Mouse (Mus musculus): ENCODE data around the gene Gm3285. TPM values are rescaled to one million over a fixed set of nuclear protein-coding genes. Genes with fewer than 3 reads are reported as not detected.
A peak's percentile ranks its signal among the peaks of the same experiment; 100 is the strongest.

Gene Gm3285
- total RNA-seq (2021) = not detected
- polyA plus RNA-seq (2012; rRNA removed) = not detected in 2 replicates
- long read RNA-seq = 0 reads

- DNase-seq = no peak
These were observed at the start of gene Gm3285 for GRCm38 (mm10) chr10:77861675-77862074. Gene Gm3285 (plus strand): TSS chr10:77861975.

GRCm38 (mm10) chr10:77814382-77814781 is 47.4 kb upstream of the Gm3285 start, which contains the start of gene Gm2696:
Gene Gm2696 (plus strand): TSS chr10:77814682.
- DNase-seq = no peak

- DNase-seq = no peak
These were observed 46.3 kb upstream of the Gm3285 start for GRCm38 (mm10) chr10:77815514-77815913.

GRCm38 (mm10) chr10:77818523-77818922 is 43.3 kb upstream of the Gm3285 start:
- no peak for DNase-seq

- DNase-seq = no peak
These were observed 42.6 kb upstream of the Gm3285 start for GRCm38 (mm10) chr10:77819203-77819602.

- no peak for DNase-seq
These were observed 34.8 kb upstream of the Gm3285 start, which contains the start of gene Krtap10-4 for GRCm38 (mm10) chr10:77826951-77827350. Gene Krtap10-4 (minus strand): TSS chr10:77827095.

GRCm38 (mm10) chr10:77835647-77836046 is 26.1 kb upstream of the Gm3285 start, which contains the start of gene Krtap10-10:
Gene Krtap10-10 (plus strand): TSS chr10:77835947.
- DNase-seq = no peak

GRCm38 (mm10) chr10:77839006-77839405 is 22.8 kb upstream of the Gm3285 start:
- DNase-seq = peak; percentile 52

GRCm38 (mm10) chr10:77846503-77846902 is 15.3 kb upstream of the Gm3285 start, which contains the start of gene Gm36176:
Gene Gm36176 (plus strand): TSS chr10:77846803.
- DNase-seq = no peak

GRCm38 (mm10) chr10:77846961-77847360 is 14.8 kb upstream of the Gm3285 start:
- no peak for DNase-seq

GRCm38 (mm10) chr10:77847538-77847937 is 14.2 kb upstream of the Gm3285 start:
- no peak for DNase-seq

GRCm38 (mm10) chr10:77852559-77852958 is 9.2 kb upstream of the Gm3285 start, which contains the start of gene Gm10318:
Gene Gm10318 (plus strand): TSS chr10:77852859.
- no peak for DNase-seq

GRCm38 (mm10) chr10:77864067-77864761 is 2.4 kb downstream of the Gm3285 start:
- peak; percentile 42 for DNase-seq

- no peak for DNase-seq
These were observed 3.0 kb downstream of the Gm3285 start for GRCm38 (mm10) chr10:77864762-77865143.

- DNase-seq = no peak
These were observed 5.8 kb downstream of the Gm3285 start for GRCm38 (mm10) chr10:77867546-77867945.

GRCm38 (mm10) chr10:77869651-77870050 is 7.9 kb downstream of the Gm3285 start:
- DNase-seq = no peak

- peak; percentile 42 for DNase-seq
These were observed 17.2 kb downstream of the Gm3285 start for GRCm38 (mm10) chr10:77878985-77879384.

- DNase-seq = no peak
These were observed 18.5 kb downstream of the Gm3285 start for GRCm38 (mm10) chr10:77880305-77880704.

GRCm38 (mm10) chr10:77882553-77882952 is 20.8 kb downstream of the Gm3285 start:
- no peak for DNase-seq

GRCm38 (mm10) chr10:77886007-77886747 is 24.4 kb downstream of the Gm3285 start:
- DNase-seq = no peak

GRCm38 (mm10) chr10:77890987-77891565 is 29.3 kb downstream of the Gm3285 start:
- DNase-seq = no peak

- DNase-seq = no peak
These were observed 33.8 kb downstream of the Gm3285 start for GRCm38 (mm10) chr10:77895562-77895961.

- DNase-seq = peak; percentile 9
These were observed 38.4 kb downstream of the Gm3285 start for GRCm38 (mm10) chr10:77900126-77900525.
